Mouse (Mus musculus) C2C12 (cell line): ENCODE measurements around the gene Tnr.

Experiments used
- CTCF ChIP-seq: IDR thresholded peaks from one replicate; pipeline ENCODE4 v1.5.1; 2011; ENCODE audit not compliant: control insufficient read depth, insufficient read depth, insufficient read length
- MYOD1 ChIP-seq: IDR thresholded peaks from one replicate; pipeline ENCODE4 v1.6.1; 2011; ENCODE audit warnings: low read depth; ENCODE audit not compliant: control insufficient read depth, insufficient read length

DNA sequence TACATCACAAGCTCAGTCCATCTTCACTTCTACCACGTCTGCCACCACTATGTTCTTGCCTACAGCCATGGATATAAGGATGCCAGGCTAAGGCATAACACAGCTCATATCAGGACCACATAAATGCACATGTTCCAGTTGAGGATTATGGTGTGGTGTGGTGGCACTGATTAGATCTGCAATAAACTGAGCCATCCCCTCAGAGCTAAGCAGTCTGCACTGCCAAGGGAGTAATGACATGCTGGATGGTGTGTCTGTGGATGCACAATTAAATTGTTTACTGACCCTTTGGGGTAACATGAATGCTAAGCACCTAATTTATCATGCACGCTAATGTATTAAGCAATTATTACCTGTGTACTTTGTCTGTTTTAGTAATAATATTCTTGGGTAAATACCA, 95.6 kb downstream of the Tnr start:
- TF ChIP-seq CTCF, result no peak
- no peak for TF ChIP-seq MYOD1
